Mouse (Mus musculus): ENCODE data around the gene Ldb2.

Ldb2 gene

GRCm38 (mm10) chr5:44645952-44646841 lies 153.3 kb downstream of the Ldb2 start:
- no peak for DNase-seq (ENCODE audit: low read depth, low spot score)

- no peak for DNase-seq (ENCODE audit: low read depth, low spot score)
Measured at GRCm38 (mm10) chr5:44643079-44643478, 156.4 kb downstream of the Ldb2 start.

GRCm38 (mm10) chr5:44641060-44641459 lies 158.4 kb downstream of the Ldb2 start:
- no peak for DNase-seq (ENCODE audit: low read depth, low spot score)

GRCm38 (mm10) chr5:44635546-44635945 lies 163.9 kb downstream of the Ldb2 start:
- DNase-seq (ENCODE audit: low read depth, low spot score): no peak

- no peak for DNase-seq (ENCODE audit: low read depth, low spot score)
Measured at GRCm38 (mm10) chr5:44629034-44629625, 170.3 kb downstream of the Ldb2 start.

- DNase-seq (ENCODE audit: low read depth, low spot score): no peak
Measured at GRCm38 (mm10) chr5:44627487-44627886, 172.0 kb downstream of the Ldb2 start.

GRCm38 (mm10) chr5:44626885-44627284 lies 172.6 kb downstream of the Ldb2 start:
- no peak for DNase-seq (ENCODE audit: low read depth, low spot score)

- DNase-seq (ENCODE audit: low read depth, low spot score): no peak
Measured at GRCm38 (mm10) chr5:44626114-44626513, 173.4 kb downstream of the Ldb2 start.

- DNase-seq (ENCODE audit: low read depth, low spot score): no peak
Measured at GRCm38 (mm10) chr5:44615677-44616076, 183.8 kb downstream of the Ldb2 start.

- no peak for DNase-seq (ENCODE audit: low read depth, low spot score)
Measured at GRCm38 (mm10) chr5:44608901-44609300, 190.6 kb downstream of the Ldb2 start.

- DNase-seq (ENCODE audit: low read depth, low spot score): no peak
Measured at GRCm38 (mm10) chr5:44601340-44601739, 198.1 kb downstream of the Ldb2 start.

GRCm38 (mm10) chr5:44593522-44594218 lies 205.8 kb downstream of the Ldb2 start:
- no peak for DNase-seq (ENCODE audit: low read depth, low spot score)

- DNase-seq (ENCODE audit: low read depth, low spot score): no peak
Measured at GRCm38 (mm10) chr5:44590750-44591149, 208.7 kb downstream of the Ldb2 start.

- no peak for DNase-seq (ENCODE audit: low read depth, low spot score)
Measured at GRCm38 (mm10) chr5:44589318-44589717, 210.2 kb downstream of the Ldb2 start.

GRCm38 (mm10) chr5:44586571-44586970 lies 212.9 kb downstream of the Ldb2 start:
- DNase-seq (ENCODE audit: low read depth, low spot score): no peak

GRCm38 (mm10) chr5:44579899-44580459 lies 219.5 kb downstream of the Ldb2 start:
- DNase-seq (ENCODE audit: low read depth, low spot score): no peak

- no peak for DNase-seq (ENCODE audit: low read depth, low spot score)
Measured at GRCm38 (mm10) chr5:44576682-44577349, 222.7 kb downstream of the Ldb2 start.

GRCm38 (mm10) chr5:44574681-44575080 lies 224.8 kb downstream of the Ldb2 start:
- DNase-seq (ENCODE audit: low read depth, low spot score): no peak

- no peak for DNase-seq (ENCODE audit: low read depth, low spot score)
Measured at GRCm38 (mm10) chr5:44553765-44554352, 245.6 kb downstream of the Ldb2 start.

GRCm38 (mm10) chr5:44553155-44553554 lies 246.3 kb downstream of the Ldb2 start:
- no peak for DNase-seq (ENCODE audit: low read depth, low spot score)

GRCm38 (mm10) chr5:44552121-44552520 lies 247.4 kb downstream of the Ldb2 start:
- no peak for DNase-seq (ENCODE audit: low read depth, low spot score)

Data from A20 (cell line).